Mouse (Mus musculus) neural tube, embryonic 14.5 days (tissue): ENCODE measurements around the gene Ikzf1. TPM values are rescaled to one million over a fixed set of nuclear protein-coding genes. Genes with fewer than 3 reads are reported as not detected.

ENCODE experiments used
- ATAC-seq: fragments of 200-750 bp; cut with Nextera tagmentation; 2 replicates; pipeline ENCODE4 v1.8.0; 2017; ENCODE audit warnings: low read depth, mild to moderate bottlenecking, moderate TSS enrichment, moderate library complexity
- H3K27ac ChIP-seq: fragments of 300-500 bp; sonication (generic); 2 replicates; pipeline ENCODE4 v1.5.1; 2014; ENCODE audit warnings: low read depth, mild to moderate bottlenecking, control low read depth, low read length, moderate library complexity, mixed read lengths
- H3K27me3 ChIP-seq: fragments of 300-500 bp; sonication (generic); 2 replicates; pipeline ENCODE4 v1.6.1; 2014; ENCODE audit warnings: low read length; ENCODE audit not compliant: control insufficient read depth, insufficient read depth
- H3K36me3 ChIP-seq: fragments of 300-500 bp; sonication (generic); 2 replicates; pipeline ENCODE4 v1.6.1; 2014; ENCODE audit warnings: low read length, mixed read lengths; ENCODE audit not compliant: control insufficient read depth, insufficient read depth
- H3K4me1 ChIP-seq: fragments of 300-500 bp; sonication (generic); 2 replicates; pipeline ENCODE4 v1.6.1; 2014; ENCODE audit warnings: low read length; ENCODE audit not compliant: control insufficient read depth, insufficient read depth
- H3K4me2 ChIP-seq: fragments of 300-500 bp; sonication (generic); 2 replicates; pipeline ENCODE4 v1.6.1; 2014; ENCODE audit warnings: mild to moderate bottlenecking, low read depth, low read length, control low read depth
- H3K4me3 ChIP-seq: fragments of 300-500 bp; sonication (generic); 2 replicates; pipeline ENCODE4 v1.5.1; 2014; ENCODE audit warnings: low read depth, low read length, control low read depth, mixed read lengths
- H3K9ac ChIP-seq: fragments of 300-500 bp; sonication (generic); replicated peaks from 2 replicates; pipeline ENCODE4 v1.6.1; 2014; ENCODE audit warnings: low read depth, mild to moderate bottlenecking, control low read depth, low read length, mixed read lengths
- H3K9me3 ChIP-seq: fragments of 300-500 bp; sonication (generic); 2 replicates; pipeline ENCODE4 v1.6.1; 2016; ENCODE audit warnings: low read length; ENCODE audit not compliant: control insufficient read depth
- WGBS: fragments of 180-500 bp; shearing (Covaris S2); extraction: QIAGEN DNeasy Blood & Tissue Kit; methylation state at CpG from one replicate; pipeline ENCODE4 v1.1.7; 2014; 5-methylcytosine and 5-hydroxymethylcytosine counted together
- polyA plus RNA-seq: library from polyadenylated mRNA; unstranded; fragments of >200 nt; fragmentation: Nextera tagmentation; extraction: Ambion mirVana; gene quantifications from 2 replicates; pipeline ENCODE4 v1.2.1, GENCODE M21; 2014

Gene Ikzf1
- polyA plus RNA-seq, 1 experiment from 2014 or later: 0.35 TPM

- Histone ChIP-seq H3K27ac (no peak overlapping the region), H3K36me3 (0 out of 2 replicates have a peak, but pooled peaks cover 3% of the 10 kb centered on the region), H3K27me3 (no peaks in the 10 kb centered on the region), H3K9me3 (no peaks in the 10 kb centered on the region), H3K4me2 (no peak overlapping the region), H3K4me3 (no peak overlapping the region), H3K9ac (no peak overlapping the region), H3K4me1 (no peaks in the 10 kb centered on the region)
- ATAC-seq: no peak
- WGBS: 98% methylated on average over 1 of the region's 1 CpGs
Measured at GRCm38 (mm10) chr11:11798690-11799089, 113.9 kb downstream of the Ikzf1 start.

GRCm38 (mm10) chr11:11800304-11800703, 115.5 kb downstream of the Ikzf1 start:
- no peaks in the 10 kb centered on the region for H3K27me3 ChIP-seq
- no peak overlapping the region for H3K4me2 ChIP-seq
- H3K9me3 ChIP-seq: no peaks in the 10 kb centered on the region
- H3K4me1 ChIP-seq: no peaks in the 10 kb centered on the region
- 0 out of 2 replicates have a peak, but pooled peaks cover 3% of the 10 kb centered on the region for H3K36me3 ChIP-seq
- 95% methylated on average over 3 of the region's 3 CpGs for WGBS
- no peak overlapping the region for H3K9ac ChIP-seq
- no peak for ATAC-seq
- no peak overlapping the region for H3K4me3 ChIP-seq
- no peak overlapping the region for H3K27ac ChIP-seq

DNA sequence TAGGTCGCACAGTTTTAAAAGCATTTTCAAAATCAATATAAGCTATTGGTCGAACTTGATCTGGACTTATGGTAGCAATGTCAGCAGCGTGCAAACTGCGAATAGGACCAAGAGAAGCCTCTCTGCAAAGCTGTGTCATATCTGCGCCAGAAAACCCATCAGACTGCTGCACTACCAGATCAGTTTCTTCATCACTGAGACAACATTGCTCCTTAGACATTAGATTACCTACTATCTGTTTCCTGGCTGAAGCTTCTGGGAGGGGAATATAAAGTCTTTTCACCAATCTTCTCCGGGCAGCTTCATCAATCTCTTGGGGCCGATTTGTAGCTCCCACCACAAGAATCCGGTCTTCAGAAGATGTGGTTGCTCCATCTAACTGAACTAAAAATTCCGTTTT, 116.3 kb downstream of the Ikzf1 start:
- no peak for ATAC-seq
- WGBS: 93% methylated on average over 9 of the region's 9 CpGs
- 0 out of 2 replicates have a peak, but pooled peaks cover 3% of the 10 kb centered on the region for H3K36me3 ChIP-seq

GRCm38 (mm10) chr11:11804421-11804820, 119.6 kb downstream of the Ikzf1 start:
- Histone ChIP-seq H3K36me3 (0 out of 2 replicates have a peak, but pooled peaks cover 3% of the 10 kb centered on the region), H3K27me3 (no peaks in the 10 kb centered on the region), H3K4me1 (no peaks in the 10 kb centered on the region), H3K27ac (no peak overlapping the region), H3K9me3 (no peaks in the 10 kb centered on the region), H3K4me2 (no peak overlapping the region), H3K9ac (no peak overlapping the region), H3K4me3 (no peak overlapping the region)
- ATAC-seq: no peak
- 90% methylated on average over 5 of the region's 5 CpGs for WGBS

More for the DNA sequence above, 116.3 kb downstream of the Ikzf1 start:
- no peak overlapping the region for H3K4me3 ChIP-seq
- no peaks in the 10 kb centered on the region for H3K4me1 ChIP-seq
- H3K4me2 ChIP-seq: no peak overlapping the region
- H3K27ac ChIP-seq: no peak overlapping the region
- no peaks in the 10 kb centered on the region for H3K9me3 ChIP-seq
- H3K27me3 ChIP-seq: no peaks in the 10 kb centered on the region
- H3K9ac ChIP-seq: no peak overlapping the region

DNA sequence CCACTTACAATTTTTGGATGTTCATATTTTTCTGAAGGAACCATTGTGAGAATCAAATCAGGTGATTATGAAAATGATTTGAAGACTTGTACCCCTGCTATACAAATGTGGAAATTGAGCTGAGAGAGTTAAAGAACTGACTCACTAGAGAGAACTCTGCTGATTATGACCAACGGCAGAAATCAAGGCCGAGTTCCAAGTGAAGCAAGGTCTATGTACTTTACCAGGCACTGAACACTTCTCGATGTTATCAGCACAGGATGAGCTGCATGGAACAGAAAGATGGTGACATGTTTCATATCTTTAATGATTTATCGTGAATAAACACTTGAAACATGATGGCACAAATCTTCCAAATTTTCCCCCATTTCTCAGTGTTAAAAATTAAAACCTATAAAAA, 121.1 kb downstream of the Ikzf1 start:
- 92% methylated on average over 4 of the region's 4 CpGs for WGBS
- H3K4me3 ChIP-seq: no peak overlapping the region
- H3K27me3 ChIP-seq: no peaks in the 10 kb centered on the region
- 0 out of 2 replicates have a peak, but pooled peaks cover 2% of the 10 kb centered on the region for H3K36me3 ChIP-seq
- H3K4me2 ChIP-seq: no peak overlapping the region
- no peak overlapping the region for H3K27ac ChIP-seq
- H3K9ac ChIP-seq: no peak overlapping the region
- no peaks in the 10 kb centered on the region for H3K4me1 ChIP-seq
- H3K9me3 ChIP-seq: no peaks in the 10 kb centered on the region
- ATAC-seq: no peak

GRCm38 (mm10) chr11:11808035-11808819, 123.4 kb downstream of the Ikzf1 start:
- Histone ChIP-seq H3K36me3 (no peaks in the 10 kb centered on the region), H3K4me1 (no peaks in the 10 kb centered on the region), H3K27ac (no peak overlapping the region), H3K4me3 (peak overlapping the region; percentile 50), H3K27me3 (no peaks in the 10 kb centered on the region), H3K9me3 (no peaks in the 10 kb centered on the region), H3K4me2 (peak overlapping the region; percentile 65), H3K9ac (peak overlapping the region; percentile 60)
- ATAC-seq: no peak; the same call in 1 of the 2 replicates
- 16% methylated on average over 25 of the region's 25 CpGs for WGBS

DNA sequence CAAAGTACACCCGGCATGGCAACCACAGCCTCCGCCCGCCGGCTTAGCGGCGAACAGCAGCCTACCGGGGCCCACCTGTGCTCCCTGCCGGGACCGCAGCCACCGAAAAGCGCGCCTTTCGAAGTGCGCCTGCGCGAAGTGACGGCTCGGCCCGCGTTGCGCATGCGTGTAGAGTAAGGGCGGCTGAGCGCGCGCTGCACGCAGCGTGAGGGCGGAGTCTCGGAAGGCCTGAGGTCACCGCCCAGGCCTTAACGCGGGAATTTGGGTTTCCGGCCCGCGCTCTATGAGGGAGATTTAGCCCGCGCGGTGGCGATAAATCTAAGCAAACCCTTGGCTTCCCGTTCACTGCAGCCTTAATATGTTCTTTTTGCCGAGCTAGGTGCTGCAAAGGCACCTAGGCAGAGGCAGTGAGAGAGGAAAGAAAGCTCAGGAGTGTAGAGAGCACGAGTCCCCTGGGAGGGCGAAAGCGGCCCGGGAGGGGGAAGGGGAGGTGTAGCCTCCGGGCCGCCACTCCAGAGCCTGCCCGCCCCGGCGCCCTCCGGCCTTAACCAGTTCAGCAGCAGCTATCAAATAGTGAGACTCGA, 124.1 kb downstream of the Ikzf1 start, which contains the start of gene Fignl1:
TSS of gene Fignl1 (minus strand) at position 143 of the 584 bp plus-strand sequence.
- Histone ChIP-seq H3K9me3 (no peaks in the 10 kb centered on the region), H3K4me3 (peak within 1 kb of the TSS; percentile 50), H3K4me1 (no peaks in the 10 kb centered on the region), H3K27ac (peak within 1 kb of the TSS; percentile 90), H3K36me3 (no peaks in the 10 kb centered on the region), H3K9ac (peak within 1 kb of the TSS; percentile 60), H3K27me3 (no peaks in the 10 kb centered on the region), H3K4me2 (peak within 1 kb of the TSS; percentile 65)
- WGBS: under 1% methylated on average over 53 of the region's 53 CpGs
- ATAC-seq: peak; percentile 96

GRCm38 (mm10) chr11:11809404-11810175, 124.8 kb downstream of the Ikzf1 start:
- 3% methylated on average over 11 of the region's 11 CpGs for WGBS
- H3K4me1 ChIP-seq: no peaks in the 10 kb centered on the region
- no peaks in the 10 kb centered on the region for H3K36me3 ChIP-seq
- H3K4me3 ChIP-seq: peak overlapping the region; percentile 50
- no peaks in the 10 kb centered on the region for H3K9me3 ChIP-seq
- H3K27ac ChIP-seq: peak overlapping the region; percentile 90
- peak overlapping the region; percentile 60 for H3K9ac ChIP-seq
- peak overlapping the region; percentile 65 for H3K4me2 ChIP-seq
- 0 out of 2 replicates have a peak, but pooled peaks have one; percentile 32 for ATAC-seq
- no peaks in the 10 kb centered on the region for H3K27me3 ChIP-seq
